Mouse (Mus musculus) lung, embryonic 16.5 days (tissue): Measurements from ENCODE around the gene Kctd19. TPM values are rescaled to one million over a fixed set of nuclear protein-coding genes. Genes with fewer than 3 reads are reported as not detected.

Experiments
- ATAC-seq: fragments of 200-750 bp; cut with Nextera tagmentation; 2 replicates; pipeline ENCODE4 v1.8.0; 2017; ENCODE audit warnings: low read depth, mild to moderate bottlenecking, moderate library complexity
- H3K27ac ChIP-seq: fragments of 300-500 bp; sonication (generic); 2 replicates; pipeline ENCODE4 v1.5.1; 2014; ENCODE audit warnings: mild to moderate bottlenecking, control low read depth, low read length
- H3K27me3 ChIP-seq: fragments of 300-500 bp; sonication (generic); 2 replicates; pipeline ENCODE4 v1.6.1; 2014; ENCODE audit warnings: low read depth, low read length, mixed read lengths; ENCODE audit not compliant: control insufficient read depth, insufficient read depth
- H3K36me3 ChIP-seq: fragments of 300-500 bp; sonication (generic); 2 replicates; pipeline ENCODE4 v1.6.1; 2014; ENCODE audit warnings: low read length; ENCODE audit not compliant: control insufficient read depth, insufficient read depth
- H3K4me1 ChIP-seq: fragments of 300-500 bp; sonication (generic); replicated peaks from 2 replicates; pipeline ENCODE4 v1.6.1; 2014; ENCODE audit warnings: low read length, mixed read lengths; ENCODE audit not compliant: control insufficient read depth, insufficient read depth
- H3K4me2 ChIP-seq: fragments of 300-500 bp; sonication (generic); 2 replicates; pipeline ENCODE4 v1.6.1; 2014; ENCODE audit warnings: low read depth, low read length, control low read depth
- H3K4me3 ChIP-seq: fragments of 300-500 bp; sonication (generic); 2 replicates; pipeline ENCODE4 v1.5.1; 2014; ENCODE audit warnings: mild to moderate bottlenecking, low read length, control low read depth
- H3K9ac ChIP-seq: fragments of 300-500 bp; sonication (generic); 2 replicates; pipeline ENCODE4 v1.6.1; 2014; ENCODE audit warnings: low read length, control low read depth
- H3K9me3 ChIP-seq: fragments of 300-500 bp; sonication (generic); 2 replicates; pipeline ENCODE4 v1.6.1; 2016; ENCODE audit warnings: low read length; ENCODE audit not compliant: control insufficient read depth
- WGBS: fragments of 180-500 bp; shearing (Covaris S2); extraction: QIAGEN DNeasy Blood & Tissue Kit; methylation state at CpG from one replicate; pipeline ENCODE4 v1.1.7; 2014; 5-methylcytosine and 5-hydroxymethylcytosine counted together
- polyA plus RNA-seq: library from polyadenylated mRNA; unstranded; fragments of >200 nt; fragmentation: Nextera tagmentation; extraction: Ambion mirVana; gene quantifications from 2 replicates; pipeline ENCODE4 v1.2.1, GENCODE M21; 2015

The Kctd19 gene
- polyA plus RNA-seq, 1 experiment from 2014 or later: 0.13 TPM

GRCm38 (mm10) chr8:105336373-105337130 lies 76.8 kb downstream of the Kctd19 start:
- peaks cover 28% of the 10 kb centered on the region for H3K4me1 ChIP-seq
- H3K27me3 ChIP-seq: no peaks in the 10 kb centered on the region
- H3K9ac ChIP-seq: no peak overlapping the region
- WGBS: 70% methylated on average over 32 of the region's 32 CpGs
- no peak for ATAC-seq
- no peak overlapping the region for H3K4me2 ChIP-seq
- H3K27ac ChIP-seq: no peak overlapping the region
- H3K9me3 ChIP-seq: no peaks in the 10 kb centered on the region
- H3K36me3 ChIP-seq: peaks cover 63% of the 10 kb centered on the region
- no peak overlapping the region for H3K4me3 ChIP-seq

Other genes starting within 250 kb of the Kctd19 start
- 51.4 and 55.5 TPM in 2 replicates for gene Cbfb, start 242.8 kb downstream of the Kctd19 start, polyA plus RNA-seq
- 48.8 and 52.9 TPM in 2 replicates for gene D230025D16Rik, start 188.4 kb downstream of the Kctd19 start, polyA plus RNA-seq
- 22.3 and 24.7 TPM in 2 replicates for gene B3gnt9, start 158.3 kb downstream of the Kctd19 start, polyA plus RNA-seq
- 31.5 and 34.2 TPM in 2 replicates for gene Tradd, start 148.9 kb downstream of the Kctd19 start, polyA plus RNA-seq
- 4.9 and 6.6 TPM in 2 replicates for gene Fbxl8, start 148.9 kb downstream of the Kctd19 start, polyA plus RNA-seq
- 0.39 and 0.65 TPM in 2 replicates for gene Hsf4, start 143.7 kb downstream of the Kctd19 start, polyA plus RNA-seq
- 2.0 and 2.1 TPM in 2 replicates for gene Nol3, start 137.4 kb downstream of the Kctd19 start, polyA plus RNA-seq
- gene 4931428F04Rik, start 123.6 kb downstream of the Kctd19 start, polyA plus RNA-seq: 8.3 and 9.5 TPM in 2 replicates
- gene Exoc3l, start 117.4 kb downstream of the Kctd19 start, polyA plus RNA-seq: 34.4 and 35.5 TPM in 2 replicates
- gene E2f4, start 115.8 kb downstream of the Kctd19 start, polyA plus RNA-seq: 69.1 and 76.2 TPM in 2 replicates
- gene Elmo3, start 107.9 kb downstream of the Kctd19 start, polyA plus RNA-seq: 14.8 and 15.6 TPM in 2 replicates
- gene Lrrc29, start 87.2 kb downstream of the Kctd19 start, polyA plus RNA-seq: 2.1 and 2.6 TPM in 2 replicates
- 115 and 125 TPM in 2 replicates for gene Tmem208, start 87.1 kb downstream of the Kctd19 start, polyA plus RNA-seq
- gene Fhod1, start 65.5 kb downstream of the Kctd19 start, polyA plus RNA-seq: 12.7 and 15.8 TPM in 2 replicates
- gene Slc9a5, start 64.7 kb downstream of the Kctd19 start, polyA plus RNA-seq: 5.5 and 6.3 TPM in 2 replicates
- 1.1 and 1.5 TPM in 2 replicates for gene Plekhg4, start 40.2 kb downstream of the Kctd19 start, polyA plus RNA-seq
- 1.5 and 1.6 TPM in 2 replicates for gene Lrrc36, start 69 bp upstream of the Kctd19 start, polyA plus RNA-seq
- gene Tppp3, start 58.0 kb upstream of the Kctd19 start, polyA plus RNA-seq: 83.3 and 110 TPM in 2 replicates
- 48.3 and 48.4 TPM in 2 replicates for gene Zdhhc1, start 83.4 kb upstream of the Kctd19 start, polyA plus RNA-seq
- gene Hsd11b2, start 105.3 kb upstream of the Kctd19 start, polyA plus RNA-seq: 1.6 and 2.2 TPM in 2 replicates
- gene Atp6v0d1, start 152.5 kb upstream of the Kctd19 start, polyA plus RNA-seq: 87.3 and 93.0 TPM in 2 replicates
- 33.1 and 36.8 TPM in 2 replicates for gene Ripor1, start 191.8 kb upstream of the Kctd19 start, polyA plus RNA-seq
- gene Ctcf, start 223.1 kb upstream of the Kctd19 start, polyA plus RNA-seq: 112 and 116 TPM in 2 replicates
- 0.60 TPM in 1 of 2 replicates, not detected in the other for gene Agrp, start 223.9 kb upstream of the Kctd19 start, polyA plus RNA-seq